Mouse (Mus musculus) C2C12 (cell line): Measurements from ENCODE around the gene Dtd2. TPM values are rescaled to one million over a fixed set of nuclear protein-coding genes. Genes with fewer than 3 reads are reported as not detected.

Experiments
- H3K27me3 ChIP-seq: one replicate; pipeline ENCODE4 v1.6.1; 2011; ENCODE audit not compliant: control insufficient read depth, insufficient read depth, insufficient read length
- H3K36me3 ChIP-seq: one replicate; pipeline ENCODE4 v1.6.1; 2011; ENCODE audit not compliant: control insufficient read depth, insufficient read depth
- H3K4me3 ChIP-seq: one replicate; pipeline ENCODE4 v1.5.1; 2011; ENCODE audit warnings: mild to moderate bottlenecking, control low read depth; ENCODE audit not compliant: poor library complexity, insufficient read depth, severe bottlenecking
- H3K79me2 ChIP-seq: one replicate; pipeline ENCODE4 v1.6.1; 2011; ENCODE audit not compliant: control insufficient read depth, insufficient read depth
- H3K79me3 ChIP-seq: one replicate; pipeline ENCODE4 v1.6.1; 2011; ENCODE audit warnings: low read depth, control low read depth
- H3ac ChIP-seq: one replicate; pipeline ENCODE3; 2011; ENCODE audit warnings: low read depth; ENCODE audit not compliant: control insufficient read depth, insufficient read length
- CEBPB ChIP-seq: IDR thresholded peaks from one replicate; pipeline ENCODE4 v1.6.1; 2011; ENCODE audit warnings: low read depth, mild to moderate bottlenecking, control low read depth, moderate library complexity
- CTCF ChIP-seq: IDR thresholded peaks from one replicate; pipeline ENCODE4 v1.5.1; 2011; ENCODE audit not compliant: control insufficient read depth, insufficient read depth, insufficient read length
- FOSL1 ChIP-seq: IDR thresholded peaks from one replicate; pipeline ENCODE4 v1.8.0; 2011; ENCODE audit warnings: mild to moderate bottlenecking, low read length; ENCODE audit not compliant: poor library complexity, insufficient read depth, severe bottlenecking
- MAX ChIP-seq: IDR thresholded peaks from one replicate; pipeline ENCODE4 v1.6.1; 2011; ENCODE audit warnings: mild to moderate bottlenecking, control low read depth
- MYOD1 ChIP-seq: IDR thresholded peaks from one replicate; pipeline ENCODE4 v1.6.1; 2011; ENCODE audit warnings: low read depth; ENCODE audit not compliant: control insufficient read depth, insufficient read length
- MYOG ChIP-seq: IDR thresholded peaks from one replicate; pipeline ENCODE4 v1.6.1; 2011; ENCODE audit not compliant: control insufficient read depth, insufficient read length; ENCODE audit errors: extremely low read depth
- USF1 ChIP-seq: IDR thresholded peaks from one replicate; pipeline ENCODE4 v1.6.1; 2011; ENCODE audit warnings: low read depth, mild to moderate bottlenecking, control low read depth, moderate library complexity
- long read RNA-seq, 2 experiments: library from polyadenylated mRNA; unstranded; transcript quantifications; one replicate each; pipeline ENCODE4 v2.0.0; 2019 to 2020
- polyA plus RNA-seq: library from polyadenylated mRNA; unstranded; fragments of >200 nt; fragmentation: generic; extraction: Trizol; gene quantifications from one replicate; pipeline ENCODE4 v1.2.1, GENCODE M21; 2012; ENCODE audit warnings: missing spikeins

Gene Dtd2
- 12.4 TPM for polyA plus RNA-seq
- long read RNA-seq, experiment 1, transcript Dtd2-201 (3 exons, 2,564 nt), result major isoform, 34 of 44 reads
- long read RNA-seq, experiment 1, partial matches to known transcripts, result 1 of 44 reads
- long read RNA-seq, experiment 1, other reads (novel, unspliced or antisense), result 8 of 44 reads
- long read RNA-seq, experiment 2, transcript Dtd2-201 (3 exons, 2,564 nt), result major isoform, 14 of 20 reads
- long read RNA-seq, experiment 2, partial matches to known transcripts, result 0 of 20 reads
- long read RNA-seq, experiment 2, other reads (novel, unspliced or antisense), result 6 of 20 reads

DNA sequence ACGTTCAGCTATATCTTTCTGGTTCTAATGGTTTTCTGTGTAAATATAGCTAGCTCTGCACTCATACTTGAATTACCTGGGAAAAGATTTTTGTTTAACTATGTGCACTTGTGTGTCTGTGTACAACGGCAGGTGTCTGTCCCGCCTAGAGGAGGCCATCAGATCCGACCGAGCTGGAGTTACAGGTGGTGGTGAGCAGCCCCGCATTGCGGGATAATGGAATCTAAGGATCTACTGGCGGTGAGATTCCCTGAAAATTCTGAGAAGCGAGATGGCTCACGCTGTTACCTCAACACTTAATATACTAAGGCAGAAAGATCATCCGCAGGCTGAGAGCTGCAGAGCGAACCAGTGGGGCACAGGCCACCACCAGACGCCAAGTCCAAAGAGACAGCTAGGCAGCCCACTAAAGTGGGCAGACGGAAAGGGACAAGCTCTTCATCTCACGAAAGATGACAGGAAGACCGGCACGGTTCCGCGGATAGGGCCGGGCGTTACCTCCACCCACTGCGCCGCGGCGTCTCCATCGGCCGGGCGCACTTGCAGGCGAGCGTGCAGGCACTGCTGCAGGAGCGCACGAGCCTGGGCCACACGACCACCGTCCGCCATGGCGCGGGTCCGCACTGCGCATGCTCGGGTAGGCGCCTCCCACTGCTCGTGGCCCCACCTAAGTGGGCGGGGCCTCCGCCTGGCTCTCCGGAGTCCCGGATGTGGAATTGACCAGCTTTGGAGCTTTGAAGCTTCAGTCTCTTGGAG lies at the start of gene Dtd2:
Gene Dtd2 (minus strand): TSS at position 625 of the 756 bp plus-strand sequence.
- no peak for TF ChIP-seq CEBPB
- TF ChIP-seq MAX, result no peak
- TF ChIP-seq MYOG, result no peak
- no peak for TF ChIP-seq MYOD1
- no peak for TF ChIP-seq USF1
- no peak for TF ChIP-seq FOSL1
- no peak for TF ChIP-seq CTCF
- Histone ChIP-seq H3K79me2 (no peaks in the 10 kb centered on the region), H3K27me3 (no peaks in the 10 kb centered on the region), H3K36me3 (no peaks in the 10 kb centered on the region), H3ac (peak within 1 kb of the TSS; percentile 97), H3K4me3 (peak within 1 kb of the TSS; percentile 63), H3K79me3 (no peaks in the 10 kb centered on the region)

DNA sequence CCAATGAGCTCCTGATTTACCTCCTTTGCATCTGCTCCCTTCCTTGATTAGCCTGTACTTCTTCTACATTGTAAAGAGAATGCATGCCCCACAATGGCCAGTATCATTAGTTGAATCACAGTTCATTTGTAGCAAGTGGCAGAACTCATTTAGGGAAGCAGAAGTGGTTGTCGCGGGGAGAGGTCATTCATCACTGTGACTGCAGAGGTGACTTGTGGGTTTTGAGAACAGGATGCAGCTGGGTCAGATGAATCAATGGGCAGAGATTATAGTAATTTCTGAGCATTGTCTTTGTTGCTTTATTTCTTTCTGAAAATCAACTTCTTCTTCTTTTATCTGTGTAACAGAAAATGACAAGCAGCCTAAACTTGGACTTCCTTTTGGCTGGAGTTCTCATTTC lies 43.0 kb upstream of the Dtd2 start:
- no peaks in the 10 kb centered on the region for H3K36me3 ChIP-seq
- TF ChIP-seq USF1, result no peak
- TF ChIP-seq MYOG, result no peak
- TF ChIP-seq MAX, result no peak
- no peak for TF ChIP-seq CTCF
- TF ChIP-seq MYOD1, result no peak
- TF ChIP-seq CEBPB, result no peak
- no peak for TF ChIP-seq FOSL1
- H3K27me3 ChIP-seq, result no peaks in the 10 kb centered on the region
- H3ac ChIP-seq, result no peak overlapping the region
- H3K79me2 ChIP-seq, result no peaks in the 10 kb centered on the region
- no peaks in the 10 kb centered on the region for H3K79me3 ChIP-seq
- no peak overlapping the region for H3K4me3 ChIP-seq

DNA sequence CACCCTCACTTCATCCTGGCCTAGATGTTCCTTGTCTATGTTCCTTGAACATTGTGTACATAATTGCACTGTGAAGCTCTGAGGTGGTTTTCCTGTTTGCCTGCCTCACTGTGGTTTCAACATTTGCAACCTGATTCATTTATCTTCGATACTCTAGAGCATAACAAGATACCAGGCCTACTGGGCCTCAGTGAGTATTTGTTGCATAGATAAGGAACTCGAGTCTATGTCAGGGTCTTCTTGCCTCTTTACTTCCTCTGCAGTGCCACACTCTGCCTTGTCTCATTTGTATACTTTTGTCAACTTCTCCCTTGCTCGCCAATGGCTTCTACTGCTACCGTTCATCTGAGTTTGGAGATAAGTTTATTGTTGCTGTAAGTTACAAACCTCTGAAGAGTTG lies 40.1 kb upstream of the Dtd2 start:
- TF ChIP-seq MAX, result no peak
- TF ChIP-seq USF1, result no peak
- no peak for TF ChIP-seq FOSL1
- no peak for TF ChIP-seq CTCF
- TF ChIP-seq CEBPB, result no peak
- TF ChIP-seq MYOG, result no peak
- TF ChIP-seq MYOD1, result no peak
- H3K27me3 ChIP-seq, result no peaks in the 10 kb centered on the region
- H3K4me3 ChIP-seq, result no peak overlapping the region
- H3K79me2 ChIP-seq, result no peaks in the 10 kb centered on the region
- H3ac ChIP-seq, result no peak overlapping the region
- no peaks in the 10 kb centered on the region for H3K36me3 ChIP-seq
- H3K79me3 ChIP-seq, result no peaks in the 10 kb centered on the region

DNA sequence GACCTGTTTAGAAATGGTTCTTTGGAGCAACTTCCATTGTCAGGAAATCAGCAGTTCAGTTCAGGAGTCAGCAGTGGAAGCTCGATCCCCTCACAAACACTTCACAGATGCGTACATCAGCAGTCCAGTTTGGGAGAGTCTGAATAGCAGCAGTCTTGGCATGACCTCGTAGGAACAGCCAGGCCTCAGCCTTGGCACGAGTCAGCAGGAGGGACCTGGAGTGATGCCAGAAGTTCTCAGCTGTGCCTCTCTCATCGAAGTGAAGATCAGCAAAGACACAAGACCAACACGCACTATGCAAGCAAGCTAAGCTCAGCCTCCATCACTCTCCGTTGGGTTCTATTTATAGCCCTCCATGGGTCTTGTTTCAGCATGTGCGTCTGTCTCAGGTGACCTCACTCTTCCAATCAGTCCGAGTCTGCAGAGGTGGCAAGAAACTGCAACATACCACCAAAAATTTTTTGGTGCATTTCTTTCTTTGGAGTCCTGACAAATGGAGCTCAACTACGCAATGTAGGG lies 36.6 kb upstream of the Dtd2 start:
- Histone ChIP-seq H3K79me3 (no peaks in the 10 kb centered on the region), H3K36me3 (no peaks in the 10 kb centered on the region), H3K79me2 (no peaks in the 10 kb centered on the region), H3ac (no peak overlapping the region), H3K4me3 (no peak overlapping the region), H3K27me3 (no peaks in the 10 kb centered on the region)
- no peak for TF ChIP-seq MYOG
- no peak for TF ChIP-seq MAX
- TF ChIP-seq CTCF, result no peak
- no peak for TF ChIP-seq CEBPB
- no peak for TF ChIP-seq MYOD1
- TF ChIP-seq USF1, result no peak
- TF ChIP-seq FOSL1, result no peak

DNA sequence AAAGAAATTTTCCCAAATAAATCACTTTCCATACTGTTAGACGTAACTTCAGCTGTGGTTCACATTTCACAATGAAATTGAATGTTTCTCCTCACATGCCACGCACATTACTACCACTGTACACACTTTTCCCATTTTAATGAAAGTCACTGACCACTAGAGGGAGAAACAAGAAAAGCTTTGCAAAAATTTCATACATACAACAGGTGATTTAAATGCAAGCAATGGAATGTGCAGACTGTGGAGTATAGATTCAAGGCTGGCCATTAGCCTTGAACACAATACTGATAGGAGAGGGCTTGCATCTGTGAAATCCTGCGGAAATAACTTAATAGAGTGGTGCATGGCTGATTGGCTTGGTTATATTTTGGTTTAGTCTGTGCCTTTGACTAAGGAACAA lies 32.1 kb upstream of the Dtd2 start:
- no peaks in the 10 kb centered on the region for H3K36me3 ChIP-seq
- TF ChIP-seq MAX (no peak), CEBPB (no peak), FOSL1 (no peak), USF1 (no peak), MYOD1 (no peak), MYOG (no peak), CTCF (no peak)

More for the DNA sequence above, 32.1 kb upstream of the Dtd2 start:
- no peak overlapping the region for H3K4me3 ChIP-seq
- H3K27me3 ChIP-seq, result no peaks in the 10 kb centered on the region
- no peak overlapping the region for H3ac ChIP-seq
- no peaks in the 10 kb centered on the region for H3K79me3 ChIP-seq
- H3K79me2 ChIP-seq, result no peaks in the 10 kb centered on the region
